Mouse (Mus musculus) brain, adult 2 months (tissue): ENCODE measurements around the gene Etfbkmt.
"Not testable (repeated sequence)": the region's sequence is repeated elsewhere in the genome, so short reads cannot be mapped to it uniquely, and the experiment has no call there.

Experiments used
- DNase-seq: peaks from one replicate; pipeline ENCODE4 v3.0.0; 2011; ENCODE audit warnings: low read depth, low spot score

Etfbkmt gene

GRCm38 (mm10) chr6:149184007-149184406, 44.4 kb downstream of the Etfbkmt start:
- DNase-seq = no peak

GRCm38 (mm10) chr6:149187371-149187770, 47.7 kb downstream of the Etfbkmt start:
- DNase-seq = no peak

DNA sequence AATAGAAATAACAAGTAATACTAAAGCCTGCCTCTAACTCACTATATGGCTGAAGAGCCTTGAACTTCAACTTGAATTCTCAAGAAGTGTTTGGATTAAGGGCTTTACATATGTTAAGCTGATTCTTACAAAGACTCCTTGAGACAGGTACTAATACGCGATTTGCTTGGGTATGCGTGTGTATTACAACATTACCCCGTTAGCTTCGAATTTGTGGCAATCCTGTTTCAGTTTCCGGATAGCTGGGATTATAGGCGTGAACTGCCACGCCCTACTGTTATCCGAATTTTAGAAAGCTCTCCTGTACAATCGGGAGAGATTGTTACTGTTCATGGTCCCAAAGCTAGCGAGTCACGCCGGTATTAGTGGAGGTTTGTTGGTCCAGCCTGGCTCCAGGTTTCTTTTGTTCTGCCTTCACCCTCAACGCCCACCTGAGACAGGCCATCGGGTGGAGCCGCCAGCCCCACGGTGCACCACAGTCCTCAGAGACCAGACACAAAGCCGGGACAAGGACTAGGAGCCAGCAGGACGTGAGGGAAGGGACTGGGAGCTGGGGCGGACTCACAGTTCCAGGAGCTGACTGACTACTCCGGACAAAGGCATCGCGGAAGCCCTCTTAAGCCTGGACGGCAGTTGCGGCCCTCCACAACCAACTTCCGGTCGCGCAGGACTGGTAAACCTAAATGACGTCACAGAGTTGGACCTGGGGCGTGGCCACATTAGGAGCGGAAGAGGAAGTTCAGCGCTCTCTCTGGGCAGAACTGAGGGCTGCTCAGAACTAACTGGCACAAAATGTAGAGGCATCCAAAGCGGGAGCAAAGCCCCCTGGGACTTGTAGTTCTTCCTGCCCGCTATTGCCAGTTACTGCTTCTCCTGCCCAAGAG, 48.6 kb downstream of the Etfbkmt start, which contains the start of gene Amn1:
Gene Amn1 (minus strand): TSS at position 672 of the 884 bp plus-strand sequence.
- DNase-seq = peak; percentile 100

DNA sequence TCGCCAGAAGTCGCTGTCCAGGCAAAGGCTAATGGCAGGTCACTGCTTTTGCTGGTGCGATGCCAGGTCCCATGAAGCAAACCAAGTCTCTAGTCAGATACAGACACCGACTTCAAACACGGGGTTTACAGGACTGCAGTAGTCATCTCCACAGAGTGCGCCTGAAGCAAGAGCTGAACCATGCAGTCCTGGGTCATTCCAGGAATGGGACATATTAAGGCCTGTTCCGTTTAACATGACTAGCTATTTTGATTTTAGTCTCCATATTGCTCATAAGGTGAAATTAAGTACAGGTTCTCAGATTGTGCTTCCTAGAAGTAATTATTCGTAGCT, 49.2 kb downstream of the Etfbkmt start:
- DNase-seq = no peak

DNA sequence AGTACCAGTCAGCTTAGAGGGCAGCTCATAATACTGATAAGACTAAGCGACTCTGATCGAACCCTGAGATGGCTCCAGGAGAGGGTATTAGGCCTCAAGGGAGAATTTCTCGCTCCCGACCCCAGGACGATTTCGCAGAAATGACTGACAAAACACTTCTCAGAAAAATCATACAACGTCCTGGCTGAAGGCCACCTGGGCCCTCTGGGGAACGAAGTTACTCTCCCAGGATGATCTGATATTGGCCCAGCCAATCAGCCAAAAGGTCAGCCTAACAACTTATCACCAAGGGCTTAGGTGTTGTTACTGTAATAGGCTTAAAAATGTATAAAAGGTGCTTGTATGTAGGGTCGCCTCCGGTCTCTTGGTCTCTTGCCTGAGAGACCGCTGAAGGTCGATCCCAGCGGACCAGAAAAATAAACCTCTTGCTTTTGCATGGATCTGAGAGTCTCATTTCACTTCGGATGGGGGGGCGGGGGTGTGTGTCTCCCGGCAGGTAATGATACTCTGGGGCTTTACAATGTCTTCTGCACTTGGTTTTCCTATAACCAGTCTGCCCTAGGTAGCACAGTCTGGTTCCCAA, 49.8 kb downstream of the Etfbkmt start:
- DNase-seq = no peak

DNA sequence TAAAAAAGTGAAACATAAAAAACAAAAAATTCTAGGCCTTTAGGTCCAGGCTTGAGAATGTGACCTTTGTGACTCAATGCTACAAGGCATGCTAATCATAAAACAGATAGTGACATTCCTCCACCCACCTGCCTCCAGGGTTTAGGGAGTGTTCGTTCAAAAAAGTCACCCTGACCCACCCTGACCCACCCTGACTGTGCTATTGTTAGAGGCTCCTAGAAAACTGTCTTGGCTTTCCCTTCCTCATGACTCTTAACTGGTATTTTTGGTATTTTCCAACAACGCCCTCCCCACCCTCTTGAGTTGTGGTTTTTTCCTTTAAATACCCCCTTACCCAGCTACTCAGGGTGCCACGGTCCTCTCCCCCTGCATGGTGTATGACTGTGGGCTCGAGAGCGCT, 52.3 kb downstream of the Etfbkmt start:
- DNase-seq = not testable (repeated sequence)

DNA sequence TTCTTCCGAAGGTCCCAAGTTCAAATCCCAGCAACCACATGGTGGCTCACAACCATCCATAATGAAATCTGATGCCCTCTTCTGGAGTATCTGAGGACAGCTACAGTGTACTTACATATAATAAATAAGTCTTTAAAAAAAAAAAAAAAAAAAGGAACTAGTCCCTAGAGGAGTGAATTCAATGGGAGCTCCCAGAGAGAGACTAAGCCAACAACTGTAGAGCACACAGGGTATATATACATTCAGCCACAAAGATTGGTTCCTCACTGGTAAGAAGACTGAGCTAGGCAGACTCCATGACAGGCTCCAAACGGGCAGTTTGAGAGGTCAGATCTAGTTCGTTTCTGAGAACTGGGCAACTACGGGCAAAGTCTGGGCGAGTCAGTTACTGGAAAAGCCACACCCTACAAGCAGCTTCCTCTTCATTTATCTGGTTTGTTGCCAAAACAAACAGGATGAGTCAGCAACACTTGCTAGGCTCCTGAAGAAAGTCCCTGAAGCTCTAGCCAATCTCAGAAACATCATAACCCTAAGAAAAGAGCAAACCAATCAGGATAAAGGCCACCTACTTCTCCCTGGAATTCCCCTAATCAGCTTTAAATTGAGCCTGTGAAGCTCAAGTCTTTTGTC, 53.7 kb downstream of the Etfbkmt start:
- DNase-seq = no peak

GRCm38 (mm10) chr6:149197116-149197515, 57.5 kb downstream of the Etfbkmt start:
- no peak for DNase-seq

DNA sequence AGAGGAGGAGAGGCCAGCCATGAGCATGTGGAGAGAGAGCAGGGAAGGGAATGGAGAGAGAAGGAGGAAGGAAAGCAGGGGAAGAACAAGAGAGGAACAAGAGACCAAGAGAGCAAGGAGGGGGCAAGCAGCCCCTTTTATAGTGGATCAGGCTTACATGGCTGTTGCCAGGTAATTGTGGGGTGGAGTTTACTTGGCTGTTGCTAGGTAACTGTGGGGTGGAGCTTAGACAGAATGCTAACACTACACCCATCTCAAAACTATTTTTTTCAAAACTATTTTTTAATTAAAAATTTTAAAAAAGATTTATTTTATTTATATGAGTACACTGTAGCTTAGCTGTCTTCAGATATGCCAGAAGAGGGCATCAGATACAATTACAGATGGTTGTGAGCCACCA, 58.9 kb downstream of the Etfbkmt start:
- DNase-seq = no peak
